ENCODE assay signal across 9 mouse cellular contexts in the genomic region with DNA sequence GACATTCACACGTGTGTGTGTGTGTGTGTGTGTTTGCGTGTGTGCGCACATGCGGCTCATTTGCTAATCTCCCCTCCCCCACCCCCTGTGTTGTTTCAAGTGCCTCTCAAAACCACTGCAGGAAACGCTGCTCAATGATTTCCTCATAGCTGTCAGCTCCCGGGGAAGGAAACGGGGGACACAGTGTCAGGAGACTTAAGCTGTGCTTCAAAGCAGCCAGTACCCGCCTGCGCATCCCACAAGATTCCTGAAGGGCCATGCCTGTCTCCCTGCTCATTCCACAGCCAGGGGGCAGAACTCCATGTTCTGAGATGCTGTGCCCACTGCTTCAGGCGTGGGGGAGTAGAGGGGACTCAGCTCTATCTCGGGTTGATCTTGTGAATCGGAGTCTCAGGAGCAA. TPM values are rescaled to one million over a fixed set of nuclear protein-coding genes. Genes with fewer than 3 reads are reported as not detected.
DNase-seq lines count a peak whose midpoint lies in the region; ATAC-seq and TF ChIP-seq lines count a peak whose summit lies in the region.
"Had no signal": no experiment of that assay in that cellular context is flagged by ENCODE, and none has a peak within 500 bp of the region (broad histone marks: within the 10 kb centered on the region; RNA-seq: fewer than 3 reads in every experiment).

No protein-coding gene starts in this region.

- H3K27me3 ChIP-seq in intestine, postnatal 0 days (replicated peaks; ENCODE audit: control insufficient read depth, insufficient read depth, low read length): no peaks in the 10 kb centered on the region
- H3K27me3 ChIP-seq in intestine, embryonic 16.5 days (replicated peaks; ENCODE audit: control insufficient read depth, insufficient read depth, low read length): no peaks in the 10 kb centered on the region
- no peaks in the 10 kb centered on the region for H3K27me3 ChIP-seq in forebrain, embryonic 15.5 days

- H3K4me1 ChIP-seq in intestine, postnatal 0 days (replicated peaks; ENCODE audit: control insufficient read depth, insufficient read depth, low read length): no peaks in the 10 kb centered on the region
- peaks cover 3% of the 10 kb centered on the region; the same call in 1 of the 2 replicates for H3K4me1 ChIP-seq in intestine, embryonic 16.5 days (ENCODE audit: control insufficient read depth, insufficient read depth, low read length)
- H3K4me1 ChIP-seq in forebrain, embryonic 15.5 days: no peaks in the 10 kb centered on the region

- DNase-seq in R1 (ENCODE audit: low read depth, low spot score): peak; percentile 48
- peak; percentile 32 to 35 for DNase-seq in layer of hippocampus, postnatal 10 days (ENCODE audit: low spot score in 2 of 2)
- DNase-seq in right cerebral cortex, postnatal 4 days: peak; percentile 22
- DNase-seq in cerebellum, adult 9-11 months: no peak
- no peak for DNase-seq in adrenal gland, postnatal 10 days

- H3K9me3 ChIP-seq in intestine, postnatal 0 days (ENCODE audit: control insufficient read depth): no peaks in the 10 kb centered on the region
- no peaks in the 10 kb centered on the region for H3K9me3 ChIP-seq in intestine, embryonic 16.5 days (ENCODE audit: control insufficient read depth, low read length)
- no peaks in the 10 kb centered on the region for H3K9me3 ChIP-seq in forebrain, embryonic 15.5 days

- 59% methylated on average over 12 of the region's 12 CpGs for WGBS in intestine, postnatal 0 days
- 54% methylated on average over 12 of the region's 12 CpGs for WGBS in intestine, embryonic 16.5 days
- WGBS in forebrain, embryonic 15.5 days: 61% methylated on average over 12 of the region's 12 CpGs

- H3K9ac ChIP-seq in intestine, postnatal 0 days (ENCODE audit: low read depth, low read length): no peak overlapping the region
- H3K9ac ChIP-seq in intestine, embryonic 16.5 days (ENCODE audit: low read depth, low read length): no peak overlapping the region
- H3K9ac ChIP-seq in forebrain, embryonic 15.5 days (replicated peaks): no peak overlapping the region

- no peak for ATAC-seq in intestine, postnatal 0 days
- ATAC-seq in intestine, embryonic 16.5 days: no peak
- ATAC-seq in forebrain, embryonic 15.5 days (replicated peaks): 0 out of 2 replicates have a peak, but pooled peaks have one; percentile 58

- H3K4me2 ChIP-seq in intestine, postnatal 0 days (replicated peaks; ENCODE audit: low read depth): no peak overlapping the region
- no peak overlapping the region for H3K4me2 ChIP-seq in intestine, embryonic 16.5 days (ENCODE audit: low read depth, low read length)
- no peak overlapping the region for H3K4me2 ChIP-seq in forebrain, embryonic 15.5 days (replicated peaks)

- no peak overlapping the region for H3K4me3 ChIP-seq in intestine, postnatal 0 days (ENCODE audit: low read depth, low read length)
- H3K4me3 ChIP-seq in intestine, embryonic 16.5 days (ENCODE audit: low read length): no peak overlapping the region
- no peak overlapping the region for H3K4me3 ChIP-seq in forebrain, embryonic 15.5 days

- peak; percentile 52 for TF ChIP-seq CTCF in intestine, postnatal 0 days (IDR thresholded peaks at IDR 0.05; ENCODE audit: low read depth)

- no peak overlapping the region for H3K27ac ChIP-seq in intestine, postnatal 0 days (ENCODE audit: low read depth, low read length)
- no peak overlapping the region for H3K27ac ChIP-seq in intestine, embryonic 16.5 days (ENCODE audit: low read length)
- H3K27ac ChIP-seq in forebrain, embryonic 15.5 days (replicated peaks): no peak overlapping the region

- H3K36me3 ChIP-seq in intestine, postnatal 0 days (ENCODE audit: control insufficient read depth, insufficient read depth): no peaks in the 10 kb centered on the region
- H3K36me3 ChIP-seq in intestine, embryonic 16.5 days (ENCODE audit: control insufficient read depth, insufficient read depth, low read length): no peaks in the 10 kb centered on the region
- no peaks in the 10 kb centered on the region for H3K36me3 ChIP-seq in forebrain, embryonic 15.5 days

RNA-seq across cellular contexts. Expression of a gene that starts 5.6 kb away (rescaled TPM):
- polyA plus RNA-seq in intestine, postnatal 0 days (2015; fragmentation: Nextera tagmentation; extraction: Ambion mirVana): not detected in 2 replicates
- polyA plus RNA-seq in intestine, embryonic 16.5 days (2015; fragmentation: Nextera tagmentation; extraction: Ambion mirVana): not detected in 2 replicates
- 0.15 and 0.29 TPM in 2 replicates for polyA plus RNA-seq in forebrain, embryonic 15.5 days (2015; fragmentation: Nextera tagmentation; extraction: Ambion mirVana)
- under 1 TPM; 0.11 to 0.21 TPM for total RNA-seq in layer of hippocampus, postnatal 10 days (2021)
- not detected for total RNA-seq in adrenal gland, postnatal 10 days (2021)

RNA-seq across cellular contexts. Expression of a gene that starts 7.5 kb away (rescaled TPM):
- polyA plus RNA-seq in intestine, postnatal 0 days (2015; fragmentation: Nextera tagmentation; extraction: Ambion mirVana): not detected in 2 replicates
- not detected in 2 replicates for polyA plus RNA-seq in intestine, embryonic 16.5 days (2015; fragmentation: Nextera tagmentation; extraction: Ambion mirVana)
- not detected in 2 replicates for polyA plus RNA-seq in forebrain, embryonic 15.5 days (2015; fragmentation: Nextera tagmentation; extraction: Ambion mirVana)
- total RNA-seq in layer of hippocampus, postnatal 10 days (2021): under 1 TPM in 1 of 2 experiments, not detected in 1; 0.11 TPM
- not detected for total RNA-seq in adrenal gland, postnatal 10 days (2021)

RNA-seq across cellular contexts. Expression of a gene that starts 10.7 kb away (rescaled TPM):
- not detected in 2 replicates for polyA plus RNA-seq in intestine, postnatal 0 days (2015; fragmentation: Nextera tagmentation; extraction: Ambion mirVana)
- polyA plus RNA-seq in intestine, embryonic 16.5 days (2015; fragmentation: Nextera tagmentation; extraction: Ambion mirVana): not detected in 2 replicates
- polyA plus RNA-seq in forebrain, embryonic 15.5 days (2015; fragmentation: Nextera tagmentation; extraction: Ambion mirVana): not detected in 2 replicates
- not detected for total RNA-seq in layer of hippocampus, postnatal 10 days (2021)
- not detected for total RNA-seq in adrenal gland, postnatal 10 days (2021)
- total RNA-seq: layer of hippocampus, postnatal 36 days had no signal

RNA-seq across cellular contexts. Expression of a gene that starts 27.0 kb away (rescaled TPM):
- polyA plus RNA-seq in intestine, postnatal 0 days (2015; fragmentation: Nextera tagmentation; extraction: Ambion mirVana): not detected in 2 replicates
- not detected in 2 replicates for polyA plus RNA-seq in intestine, embryonic 16.5 days (2015; fragmentation: Nextera tagmentation; extraction: Ambion mirVana)
- polyA plus RNA-seq in forebrain, embryonic 15.5 days (2015; fragmentation: Nextera tagmentation; extraction: Ambion mirVana): not detected in 2 replicates
- not detected for total RNA-seq in layer of hippocampus, postnatal 10 days (2021)
- not detected for total RNA-seq in adrenal gland, postnatal 10 days (2021)
- total RNA-seq: layer of hippocampus, postnatal 36 days had no signal

RNA-seq across cellular contexts. Expression of a gene that starts 29.0 kb away (rescaled TPM):
- polyA plus RNA-seq in intestine, postnatal 0 days (2015; fragmentation: Nextera tagmentation; extraction: Ambion mirVana): 29.6 and 34.3 TPM in 2 replicates
- polyA plus RNA-seq in intestine, embryonic 16.5 days (2015; fragmentation: Nextera tagmentation; extraction: Ambion mirVana): 85.4 and 90.4 TPM in 2 replicates
- 48.2 and 48.6 TPM in 2 replicates for polyA plus RNA-seq in forebrain, embryonic 15.5 days (2015; fragmentation: Nextera tagmentation; extraction: Ambion mirVana)
- 10 to 100 TPM; 45.1 to 46.8 TPM for total RNA-seq in layer of hippocampus, postnatal 10 days (2021)
- total RNA-seq in adrenal gland, postnatal 10 days (2021): 10 to 100 TPM; 13.8 to 17.0 TPM

Comparison
In these comparisons a context has a peak if more than half of its experiments do, and no peak if none do; other contexts are left out.
1. DNase-seq: peak in R1 (single experiment), layer of hippocampus, postnatal 10 days (2 of 2) and right cerebral cortex, postnatal 4 days (single experiment); none in cerebellum, adult 9-11 months (single experiment) and adrenal gland, postnatal 10 days (single experiment).